18 mouse cellular contexts compared by ENCODE assay signal in genomic region chr3:66504717-66505116, GRCm38 (mm10).
DNase-seq lines count a peak whose midpoint lies in the region; ATAC-seq and TF ChIP-seq lines count a peak whose summit lies in the region.
"Had no signal": no experiment of that assay in that cellular context is flagged by ENCODE, and none has a peak within 500 bp of the region (broad histone marks: within the 10 kb centered on the region; RNA-seq: fewer than 3 reads in every experiment).

No protein-coding gene starts in this region.

- H3K4me2 ChIP-seq in hindbrain, embryonic 16.5 days (ENCODE audit: low read length): no peak overlapping the region
- no peak overlapping the region for H3K4me2 ChIP-seq in hindbrain, embryonic 14.5 days (replicated peaks)
- H3K4me2 ChIP-seq in limb, embryonic 14.5 days (replicated peaks; ENCODE audit: low read depth, low read length, severe bottlenecking): 0 out of 2 replicates have a peak overlapping the region, but pooled peaks have one; percentile 14
- H3K4me2 ChIP-seq: heart, embryonic 12.5 days had no signal

- no peak overlapping the region for H3K9ac ChIP-seq in hindbrain, embryonic 16.5 days (ENCODE audit: low read depth, low read length)
- H3K9ac ChIP-seq in hindbrain, embryonic 14.5 days: no peak overlapping the region
- no peak overlapping the region for H3K9ac ChIP-seq in limb, embryonic 14.5 days (ENCODE audit: low read depth, low read length, severe bottlenecking)
- H3K9ac ChIP-seq: heart, embryonic 12.5 days had no signal

- 0 out of 2 replicates have a peak, but pooled peaks have one; percentile 52 for ATAC-seq in hindbrain, embryonic 16.5 days
- no peak for ATAC-seq in hindbrain, embryonic 14.5 days (ENCODE audit: low FRiP score)
- no peak; the same call in 1 of the 2 replicates for ATAC-seq in limb, embryonic 14.5 days (ENCODE audit: low FRiP score, low read depth)

- H3K27me3 ChIP-seq in hindbrain, embryonic 16.5 days (replicated peaks; ENCODE audit: control insufficient read depth, insufficient read depth, low read length): no peaks in the 10 kb centered on the region
- no peaks in the 10 kb centered on the region for H3K27me3 ChIP-seq in hindbrain, embryonic 14.5 days (ENCODE audit: control insufficient read depth, insufficient read depth, low read length)
- no peaks in the 10 kb centered on the region for H3K27me3 ChIP-seq in limb, embryonic 14.5 days (ENCODE audit: control insufficient read depth, insufficient read depth, low read length)
- H3K27me3 ChIP-seq: CH12.LX; heart, embryonic 12.5 days had no signal

- DNase-seq in cerebellum, postnatal 25 days: peak; percentile 11 to 15
- no peak for DNase-seq in cerebellum, postnatal 4 days (ENCODE audit: low spot score in 2 of 2)
- DNase-seq in hindbrain, embryonic 14.5 days (ENCODE audit: low spot score): no peak
- DNase-seq in Muller cell, postnatal 12 days (ENCODE audit: inconsistent ontology term): peak; percentile 24
- peak; percentile 28 for DNase-seq in limb, embryonic 14.5 days (ENCODE audit: low spot score)
- DNase-seq in kidney, adult 9 months: no peak
- DNase-seq: adrenal gland, postnatal 10 days; embryo, embryonic 11 days; heart, postnatal 36 days; kidney, adult 2 months; kidney, postnatal 36 days; lung, adult 18-20 months; right cerebral cortex, postnatal 4 days; thymus, postnatal 36 days had no signal

- H3K27ac ChIP-seq in hindbrain, embryonic 16.5 days (ENCODE audit: low read depth, low read length): no peak overlapping the region
- no peak overlapping the region for H3K27ac ChIP-seq in hindbrain, embryonic 14.5 days
- H3K27ac ChIP-seq in limb, embryonic 14.5 days (replicated peaks; ENCODE audit: low read depth, low read length): no peak overlapping the region

- no peak for TF ChIP-seq POLR2A in limb, embryonic 14.5 days (IDR thresholded peaks at IDR 0.05; ENCODE audit: borderline replicate concordance, extremely low read depth, insufficient read depth, insufficient read length)

- 64% methylated on average over 6 of the region's 6 CpGs for WGBS in hindbrain, embryonic 16.5 days
- WGBS in hindbrain, embryonic 14.5 days: 76% methylated on average over 6 of the region's 6 CpGs
- WGBS in limb, embryonic 14.5 days: 37% methylated on average over 6 of the region's 6 CpGs

- H3K9me3 ChIP-seq in hindbrain, embryonic 16.5 days (ENCODE audit: control insufficient read depth, low read length): no peaks in the 10 kb centered on the region
- H3K9me3 ChIP-seq in hindbrain, embryonic 14.5 days (ENCODE audit: control insufficient read depth, low read length): no peaks in the 10 kb centered on the region
- H3K9me3 ChIP-seq in limb, embryonic 14.5 days (ENCODE audit: control insufficient read depth, low read length): no peaks in the 10 kb centered on the region
- H3K9me3 ChIP-seq: heart, embryonic 12.5 days; megakaryocyte, embryonic 14.5 days had no signal

- H3K4me3 ChIP-seq in hindbrain, embryonic 16.5 days (ENCODE audit: low read length): no peak overlapping the region
- no peak overlapping the region for H3K4me3 ChIP-seq in hindbrain, embryonic 14.5 days (replicated peaks; ENCODE audit: low read length)
- no peak overlapping the region for H3K4me3 ChIP-seq in limb, embryonic 14.5 days (replicated peaks; ENCODE audit: low read length)
- H3K4me3 ChIP-seq: heart, embryonic 12.5 days; megakaryocyte, embryonic 14.5 days had no signal

- H3K36me3 ChIP-seq in hindbrain, embryonic 16.5 days (ENCODE audit: control insufficient read depth, insufficient read depth, low read length): no peaks in the 10 kb centered on the region
- H3K36me3 ChIP-seq in hindbrain, embryonic 14.5 days (replicated peaks; ENCODE audit: control insufficient read depth, insufficient read depth): no peaks in the 10 kb centered on the region
- H3K36me3 ChIP-seq in limb, embryonic 14.5 days (ENCODE audit: control insufficient read depth, insufficient read depth, low read length): no peaks in the 10 kb centered on the region
- H3K36me3 ChIP-seq: heart, embryonic 12.5 days had no signal

- H3K4me1 ChIP-seq in hindbrain, embryonic 16.5 days (ENCODE audit: control insufficient read depth, insufficient read depth, low read depth, low read length): no peaks in the 10 kb centered on the region
- H3K4me1 ChIP-seq in hindbrain, embryonic 14.5 days (replicated peaks; ENCODE audit: control insufficient read depth, insufficient read depth, low read length): no peaks in the 10 kb centered on the region
- peaks cover 17% of the 10 kb centered on the region for H3K4me1 ChIP-seq in limb, embryonic 14.5 days (ENCODE audit: control insufficient read depth, insufficient read depth, low read length)

Comparison
In these comparisons a context has a peak if more than half of its experiments do, and no peak if none do; other contexts are left out.
1. DNase-seq: peak in cerebellum, postnatal 25 days (2 of 2), Muller cell, postnatal 12 days (single experiment) and limb, embryonic 14.5 days (single experiment); none in cerebellum, postnatal 4 days (0 of 2), hindbrain, embryonic 14.5 days (single experiment) and kidney, adult 9 months (single experiment).